Mouse (Mus musculus): Measurements from ENCODE around the gene Gmeb1.
"Not testable (repeated sequence)": the region's sequence is repeated elsewhere in the genome, so short reads cannot be mapped to it uniquely, and the experiment has no call there.

The Gmeb1 gene

GRCm38 (mm10) chr4:132261514-132262357 lies at the start of gene Gmeb1:
Gmeb1 (minus strand) TSS chr4:132261602.
- peak; percentile 35 for DNase-seq (ENCODE audit: low spot score)

- no peak for DNase-seq (ENCODE audit: low spot score)
Observed at GRCm38 (mm10) chr4:132309849-132310472, 48.6 kb upstream of the Gmeb1 start.

GRCm38 (mm10) chr4:132309140-132309848 lies 47.9 kb upstream of the Gmeb1 start:
- DNase-seq (ENCODE audit: low spot score), result no peak

- peak; percentile 48 for DNase-seq (ENCODE audit: low spot score)
Observed at GRCm38 (mm10) chr4:132308437-132309139, 47.2 kb upstream of the Gmeb1 start.

DNA sequence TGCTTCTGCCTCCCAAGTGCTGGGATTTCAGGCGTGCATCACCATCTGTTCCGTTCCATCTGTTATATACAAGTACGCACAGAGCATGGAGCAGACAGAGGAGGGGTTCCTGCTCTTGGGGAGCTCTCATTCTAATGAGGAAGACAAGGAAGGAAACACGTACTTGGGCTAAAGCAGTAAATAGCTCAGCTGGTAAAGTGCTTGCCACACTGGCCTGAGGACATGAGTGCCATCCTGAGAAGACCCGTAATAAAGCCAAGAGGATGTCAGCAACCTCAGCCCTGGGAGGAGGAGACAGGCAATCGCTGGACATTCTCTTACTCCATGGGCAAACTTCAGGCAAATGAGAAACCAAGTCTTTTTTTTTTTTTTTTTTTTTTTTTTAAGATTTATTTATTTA lies 44.6 kb upstream of the Gmeb1 start:
- DNase-seq (ENCODE audit: low spot score), result no peak

DNA sequence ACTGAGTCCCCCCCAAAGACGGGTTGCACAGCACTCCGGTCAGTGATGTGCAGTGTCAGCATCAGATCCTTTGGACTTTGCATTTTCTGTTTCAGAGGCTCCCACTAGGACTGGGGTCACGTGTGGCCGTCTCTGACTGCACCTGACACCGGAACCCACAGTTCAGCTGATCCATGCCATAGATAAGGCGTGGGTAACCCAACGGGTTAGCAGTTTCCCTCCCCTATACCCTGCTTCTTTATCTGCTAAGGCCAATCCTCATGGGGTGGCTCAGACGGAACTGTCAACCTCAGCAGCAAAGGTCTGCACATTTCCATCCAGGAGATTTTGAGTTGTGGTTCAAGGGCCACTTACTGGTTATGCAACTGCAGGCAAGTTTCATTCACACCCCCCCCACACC lies 43.9 kb upstream of the Gmeb1 start:
- no peak for DNase-seq (ENCODE audit: low spot score)

DNA sequence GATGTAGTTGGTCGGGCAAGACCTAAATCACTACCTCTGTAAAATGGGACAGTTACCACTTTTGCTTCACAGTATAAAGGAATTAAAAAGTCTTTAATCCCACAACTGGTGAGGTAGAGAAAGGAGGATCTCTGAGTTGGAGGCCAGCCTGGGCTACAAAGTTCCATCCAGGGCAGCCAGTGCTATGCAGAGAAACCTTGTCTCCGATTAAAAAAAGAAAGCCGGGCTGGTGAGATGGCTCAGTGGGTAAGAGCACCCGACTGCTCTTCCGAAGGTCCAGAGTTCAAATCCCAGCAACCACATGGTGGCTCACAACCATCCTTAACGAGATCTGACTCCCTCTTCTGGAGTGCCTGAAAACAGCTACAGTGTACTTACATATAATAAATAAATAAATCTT lies 42.1 kb upstream of the Gmeb1 start:
- not testable (repeated sequence) for DNase-seq (ENCODE audit: low spot score)

- DNase-seq (ENCODE audit: low spot score), result peak; percentile 20
Observed at GRCm38 (mm10) chr4:132302939-132303479, 41.6 kb upstream of the Gmeb1 start, which contains the start of gene Rab42. Rab42 (minus strand) TSS chr4:132303385.

- DNase-seq (ENCODE audit: low spot score), result no peak
Observed at GRCm38 (mm10) chr4:132301965-132302938, 40.9 kb upstream of the Gmeb1 start.

- no peak for DNase-seq (ENCODE audit: low spot score)
Observed at GRCm38 (mm10) chr4:132301486-132301885, 40.1 kb upstream of the Gmeb1 start.

DNA sequence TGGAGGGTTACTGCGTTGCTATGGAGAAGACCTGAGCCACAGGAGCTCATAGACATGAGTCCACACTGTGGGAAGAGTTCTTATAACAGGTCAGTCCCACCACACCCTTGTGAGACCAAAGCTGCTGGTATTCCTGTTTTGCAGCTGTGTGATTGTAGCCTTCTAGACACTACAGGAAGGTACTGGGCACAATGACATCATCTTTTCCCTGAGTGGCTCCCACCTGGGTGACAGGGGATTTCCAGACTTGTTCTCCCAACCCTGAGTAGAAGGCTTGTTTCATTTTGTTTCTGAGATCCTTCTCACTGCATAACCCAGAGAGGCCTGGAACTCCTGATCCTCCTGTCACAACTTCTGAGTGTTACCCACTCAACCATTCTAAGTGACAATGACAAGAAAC lies 38.4 kb upstream of the Gmeb1 start:
- no peak for DNase-seq (ENCODE audit: low spot score)

DNA sequence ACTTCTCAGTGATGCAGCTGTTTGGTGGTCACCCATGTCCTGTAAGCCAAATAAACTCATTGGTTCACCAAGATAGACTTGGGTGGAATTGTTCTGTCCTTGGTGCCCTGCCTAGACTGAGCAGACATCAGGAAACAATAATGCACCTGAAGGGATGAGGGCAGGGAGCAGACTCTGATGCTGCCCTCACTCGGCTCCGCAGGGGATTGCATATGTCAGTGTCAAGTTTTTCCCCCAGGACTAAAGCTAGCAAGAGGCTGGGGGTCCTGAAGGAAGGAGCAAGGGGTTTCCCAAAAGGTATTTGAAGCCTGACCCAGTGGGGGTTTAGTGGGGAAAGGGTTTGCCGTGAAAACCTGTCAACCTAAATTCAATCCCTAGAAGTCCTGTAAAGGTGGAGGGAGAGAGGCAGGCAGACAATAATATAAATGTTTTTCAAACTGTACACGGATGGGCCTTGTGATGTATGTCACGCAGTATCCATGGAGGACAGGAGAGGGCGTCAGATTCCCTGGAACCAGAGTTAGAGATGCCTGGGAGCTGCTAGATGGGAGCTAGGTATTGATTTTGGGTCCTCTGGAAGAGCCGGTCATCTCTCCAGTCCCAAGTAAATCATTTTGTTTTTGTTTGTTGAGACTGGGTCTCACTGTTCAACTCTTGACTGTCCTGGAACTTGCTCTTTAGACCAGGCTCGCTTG lies 34.4 kb upstream of the Gmeb1 start:
- DNase-seq (ENCODE audit: low spot score), result no peak

GRCm38 (mm10) chr4:132293682-132294240 lies 32.4 kb upstream of the Gmeb1 start:
- DNase-seq (ENCODE audit: low spot score), result no peak

DNA sequence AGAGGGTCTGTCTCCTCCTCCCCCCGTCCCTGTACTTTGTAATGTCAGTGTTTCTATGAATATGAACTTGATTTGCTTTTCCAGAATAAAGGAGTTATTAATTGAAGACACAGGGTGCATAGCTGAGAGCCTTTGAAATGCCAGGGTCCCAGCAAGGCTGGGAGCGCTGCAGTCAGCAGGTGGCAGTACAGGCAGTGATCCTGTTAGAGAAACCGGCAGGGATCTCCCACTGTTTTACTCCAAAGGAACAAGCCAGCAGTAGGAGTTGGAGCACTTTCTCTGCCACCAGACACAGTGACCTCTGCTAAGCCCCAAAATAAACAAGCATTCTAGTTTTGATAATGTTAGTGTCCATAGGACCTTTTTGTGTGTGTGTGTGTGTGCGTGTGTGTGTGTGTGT lies 31.6 kb upstream of the Gmeb1 start:
- DNase-seq (ENCODE audit: low spot score), result no peak

DNA sequence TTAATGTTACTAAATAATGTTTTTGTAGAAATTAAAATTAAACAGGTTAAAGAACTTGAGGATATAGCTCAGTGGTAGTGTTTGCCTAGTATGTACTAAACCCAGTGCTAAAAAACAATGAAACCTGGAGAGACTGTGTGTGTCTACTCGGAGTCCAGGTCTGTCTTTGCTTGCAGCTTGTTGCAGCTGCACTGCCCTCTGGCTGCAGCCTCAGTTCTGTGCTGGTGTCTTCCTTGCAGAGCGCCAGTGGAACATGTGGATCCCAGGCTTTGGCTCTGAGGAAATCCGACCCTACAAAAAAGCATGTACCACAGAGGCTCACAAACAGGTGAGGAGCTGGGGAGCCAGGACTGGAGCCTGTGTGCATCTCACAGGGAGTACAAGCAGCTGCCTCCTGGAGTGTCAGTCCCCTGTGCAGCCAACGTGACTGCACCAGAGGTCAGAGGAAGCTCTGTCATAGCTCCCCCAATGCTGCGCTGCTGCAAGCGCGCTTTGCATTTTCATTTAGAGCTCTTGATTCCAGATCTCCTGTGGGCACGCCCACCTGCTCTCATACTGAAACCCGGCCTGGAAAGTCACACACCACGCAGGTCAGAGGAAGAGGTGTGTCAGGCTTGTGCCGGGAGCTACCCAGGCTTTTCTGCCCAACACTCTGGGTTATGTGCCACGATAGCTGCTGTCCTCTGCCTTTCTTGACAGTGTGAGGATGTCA lies 30.4 kb upstream of the Gmeb1 start:
- no peak for DNase-seq (ENCODE audit: low spot score)

- no peak for DNase-seq (ENCODE audit: low spot score)
Observed at GRCm38 (mm10) chr4:132291056-132291455, 29.7 kb upstream of the Gmeb1 start.

- not testable (repeated sequence) for DNase-seq (ENCODE audit: low spot score)
Observed at GRCm38 (mm10) chr4:132288840-132289239, 27.4 kb upstream of the Gmeb1 start.

DNA sequence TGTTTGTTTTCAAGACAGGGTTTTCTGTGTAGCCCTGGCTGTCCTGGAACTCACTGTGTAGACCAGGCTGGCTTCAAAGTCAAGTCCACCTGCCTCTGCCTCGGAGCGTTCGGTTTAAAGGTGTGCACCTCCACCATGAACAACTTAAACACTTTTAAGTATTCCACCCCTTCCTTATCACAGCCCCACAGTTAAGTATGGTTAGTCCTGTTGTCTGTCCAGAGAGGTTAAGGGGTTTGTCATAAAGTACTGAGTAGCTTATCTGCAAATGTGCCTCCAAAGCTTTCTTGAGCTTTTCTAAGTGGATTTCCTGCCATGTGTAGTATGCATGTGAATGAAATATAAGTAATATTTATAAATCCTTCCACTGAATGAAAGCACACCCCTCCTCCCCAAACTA lies 14.5 kb upstream of the Gmeb1 start:
- no peak for DNase-seq (ENCODE audit: low spot score)

Measured in urinary bladder, postnatal 10 days (tissue).